Mouse (Mus musculus): Measurements from ENCODE around the gene Fam25c. TPM values are rescaled to one million over a fixed set of nuclear protein-coding genes. Genes with fewer than 3 reads are reported as not detected.

The Fam25c gene
- total and polyA plus RNA-seq, 3 experiments, result not detected

DNA sequence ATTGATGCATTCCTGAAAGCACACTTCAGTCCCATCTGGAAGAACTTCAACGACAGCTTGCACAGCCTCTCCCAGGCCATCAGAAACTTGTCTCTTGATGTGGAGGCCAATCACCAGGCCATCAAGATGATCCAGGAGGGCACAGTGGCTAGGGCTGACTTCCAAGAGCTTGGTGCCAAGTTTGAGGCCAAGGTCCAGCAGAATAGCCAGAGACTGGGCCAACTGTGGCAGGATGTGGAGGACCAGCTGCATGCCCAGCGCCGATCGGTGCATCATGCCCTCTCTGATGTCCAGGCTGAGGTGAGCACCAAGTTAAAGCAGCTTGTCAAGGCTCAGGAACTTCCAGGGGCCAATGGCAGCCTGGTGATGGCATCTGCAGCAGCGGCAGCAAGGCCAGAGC lies 42.6 kb upstream of the Fam25c start:
- no peaks in the 10 kb centered on the region for H3K9me3 ChIP-seq (replicated peaks; ENCODE audit: insufficient read depth, low read length)
- H3K4me3 ChIP-seq (ENCODE audit: control insufficient read depth in 1 of 2, insufficient read depth in 1 of 2, low read depth in 2 of 2, low read length in 2 of 2), result no peak overlapping the region
- DNase-seq (ENCODE audit: low read depth, low spot score), result no peak
- H3K36me3 ChIP-seq (ENCODE audit: control insufficient read depth in 1 of 2, insufficient read depth in 2 of 2, low read length in 2 of 2), result no peaks in the 10 kb centered on the region
- H3K9ac ChIP-seq (ENCODE audit: control insufficient read depth, low read depth, low read length, poor library complexity, severe bottlenecking), result no peak overlapping the region
- no peaks in the 10 kb centered on the region for H3K4me1 ChIP-seq (ENCODE audit: control insufficient read depth in 1 of 2, insufficient read depth in 2 of 2, low read length in 2 of 2)
- TF ChIP-seq ZMIZ1 (IDR thresholded peaks at IDR 0.05; ENCODE audit: low read depth, low read length) (no peak), NELFE (IDR thresholded peaks at IDR 0.05; ENCODE audit: low read depth, low read length) (no peak), MXI1 (IDR thresholded peaks at IDR 0.05; ENCODE audit: low read depth, low read length) (no peak), USF2 (IDR thresholded peaks at IDR 0.05; ENCODE audit: borderline replicate concordance in 1 of 2, insufficient read depth in 1 of 2, low read depth in 1 of 2, low read length in 2 of 2) (no peak), BHLHE40 (IDR thresholded peaks at IDR 0.05; ENCODE audit: borderline replicate concordance, low read depth, low read length) (no peak), ZC3H11A (IDR thresholded peaks at IDR 0.05; ENCODE audit: low read depth, low read length) (no peak), UBTF (IDR thresholded peaks at IDR 0.05; ENCODE audit: borderline replicate concordance, insufficient read depth, low read depth, low read length) (no peak), MAX (IDR thresholded peaks at IDR 0.05; ENCODE audit: low read length) (no peak), MEF2A (IDR thresholded peaks at IDR 0.05; ENCODE audit: extremely low read depth, insufficient replicate concordance, low read depth, low read length, poor library complexity, severe bottlenecking) (no peak), MYC (IDR thresholded peaks at IDR 0.05; ENCODE audit: low read depth, low read length) (no peak), GATA1 (IDR thresholded peaks at IDR 0.05; ENCODE audit: low read depth, low read length) (no peak), TBP (IDR thresholded peaks at IDR 0.05; ENCODE audit: low read depth, low read length) (no peak), NRF1 (IDR thresholded peaks at IDR 0.05; ENCODE audit: insufficient read depth, low read depth, low read length, poor library complexity, severe bottlenecking) (no peak), USF1 (IDR thresholded peaks at IDR 0.05; ENCODE audit: low read depth, low read length) (no peak), MAFK (IDR thresholded peaks at IDR 0.05; ENCODE audit: borderline replicate concordance, low read depth, low read length) (no peak), MYB (IDR thresholded peaks at IDR 0.05; ENCODE audit: low read depth, low read length) (no peak), POLR2AphosphoS5 (IDR thresholded peaks at IDR 0.05; ENCODE audit: borderline replicate concordance, low read depth, low read length) (no peak), TAL1 (IDR thresholded peaks at IDR 0.05; ENCODE audit: low read length) (no peak), ZKSCAN1 (IDR thresholded peaks at IDR 0.05; ENCODE audit: low read depth, low read length) (no peak), SMC3 (IDR thresholded peaks at IDR 0.05; ENCODE audit: low read depth, low read length) (no peak)
- H3K79me2 ChIP-seq (ENCODE audit: control insufficient read depth, insufficient read depth, low read length, poor library complexity), result no peaks in the 10 kb centered on the region
- no peaks in the 10 kb centered on the region for H3K27me3 ChIP-seq (ENCODE audit: control insufficient read depth in 1 of 2, insufficient read depth in 2 of 2, low read length in 2 of 2)
- no peak overlapping the region for H3K27ac ChIP-seq (ENCODE audit: control insufficient read depth, low read depth, low read length)

DNA sequence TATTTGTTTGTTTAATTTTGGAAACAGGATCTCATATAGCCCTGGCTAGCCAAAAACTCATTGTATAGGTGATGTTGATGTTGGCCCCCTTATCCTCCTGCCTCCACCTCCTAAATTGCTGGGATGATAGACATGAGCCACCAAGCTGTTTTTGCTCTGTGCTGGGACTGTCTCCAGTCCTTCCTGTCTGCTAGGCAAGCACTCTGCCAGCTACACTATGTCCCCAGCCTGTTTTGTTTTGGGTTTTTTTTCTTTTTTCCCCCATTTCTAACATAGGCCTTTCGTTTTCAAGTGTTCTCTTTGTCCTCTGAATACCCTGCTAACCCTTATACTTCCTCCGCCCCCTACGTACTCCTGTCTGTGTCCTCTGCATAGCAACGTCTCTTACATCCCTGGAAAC lies 38.1 kb upstream of the Fam25c start:
- no peak overlapping the region for H3K27ac ChIP-seq (ENCODE audit: control insufficient read depth, low read depth, low read length)

More for the DNA sequence above, 38.1 kb upstream of the Fam25c start:
- TF ChIP-seq ELF1 (IDR thresholded peaks at IDR 0.05; ENCODE audit: low read depth, low read length) (no peak), SMC3 (IDR thresholded peaks at IDR 0.05; ENCODE audit: low read depth, low read length) (no peak), KAT2A (conservative IDR thresholded peaks at IDR 0.05; ENCODE audit: low read depth, low read length) (no peak), NELFE (IDR thresholded peaks at IDR 0.05; ENCODE audit: low read depth, low read length) (no peak), POLR2AphosphoS2 (IDR thresholded peaks at IDR 0.05; ENCODE audit: low read length) (no peak), CTCF (IDR thresholded peaks at IDR 0.05 in 2 of 3, conservative IDR thresholded peaks at IDR 0.05 in 1 of 3; ENCODE audit: control insufficient read depth in 1 of 3, insufficient read depth in 1 of 3, low read depth in 2 of 3, low read length in 3 of 3, poor library complexity in 1 of 3, severe bottlenecking in 1 of 3) (no peak), GATA1 (IDR thresholded peaks at IDR 0.05; ENCODE audit: low read depth, low read length) (no peak), USF1 (IDR thresholded peaks at IDR 0.05; ENCODE audit: low read depth, low read length) (no peak), EP300 (IDR thresholded peaks at IDR 0.05; ENCODE audit: low read depth in 1 of 2, low read length in 2 of 2) (no peak), HCFC1 (IDR thresholded peaks at IDR 0.05; ENCODE audit: low read depth, low read length) (no peak), ZKSCAN1 (IDR thresholded peaks at IDR 0.05; ENCODE audit: low read depth, low read length) (no peak), JUND (IDR thresholded peaks at IDR 0.05; ENCODE audit: low read depth, low read length) (no peak), MAFK (IDR thresholded peaks at IDR 0.05; ENCODE audit: borderline replicate concordance, low read depth, low read length) (no peak), MXI1 (IDR thresholded peaks at IDR 0.05; ENCODE audit: low read depth, low read length) (no peak), RAD21 (IDR thresholded peaks at IDR 0.05; ENCODE audit: low read depth, low read length) (no peak), POLR2A (IDR thresholded peaks at IDR 0.05; ENCODE audit: control insufficient read depth in 1 of 2, insufficient read depth in 1 of 2, low read depth in 1 of 2, low read length in 2 of 2, poor library complexity in 1 of 2) (no peak), MYB (IDR thresholded peaks at IDR 0.05; ENCODE audit: low read depth, low read length) (no peak), ZMIZ1 (IDR thresholded peaks at IDR 0.05; ENCODE audit: low read depth, low read length) (no peak), CHD2 (IDR thresholded peaks at IDR 0.05; ENCODE audit: low read length) (no peak), MAZ (IDR thresholded peaks at IDR 0.05; ENCODE audit: low read depth, low read length) (no peak)
- H3K9ac ChIP-seq (ENCODE audit: control insufficient read depth, low read depth, low read length, poor library complexity, severe bottlenecking), result no peak overlapping the region
- no peaks in the 10 kb centered on the region for H3K27me3 ChIP-seq (ENCODE audit: control insufficient read depth in 1 of 2, insufficient read depth in 2 of 2, low read length in 2 of 2)
- no peaks in the 10 kb centered on the region for H3K79me2 ChIP-seq (ENCODE audit: control insufficient read depth, insufficient read depth, low read length, poor library complexity)
- H3K9me3 ChIP-seq (replicated peaks; ENCODE audit: insufficient read depth, low read length), result no peaks in the 10 kb centered on the region
- H3K36me3 ChIP-seq (ENCODE audit: control insufficient read depth in 1 of 2, insufficient read depth in 2 of 2, low read length in 2 of 2), result no peaks in the 10 kb centered on the region
- DNase-seq (ENCODE audit: low read depth, low spot score), result no peak
- no peak overlapping the region for H3K4me3 ChIP-seq (ENCODE audit: control insufficient read depth in 1 of 2, insufficient read depth in 1 of 2, low read depth in 2 of 2, low read length in 2 of 2)
- H3K4me1 ChIP-seq (ENCODE audit: control insufficient read depth in 1 of 2, insufficient read depth in 2 of 2, low read length in 2 of 2), result no peaks in the 10 kb centered on the region

Data from MEL (cell line).